Mouse (Mus musculus) limb, embryonic 15.5 days (tissue): Measurements from ENCODE around the gene Iffo2. TPM values are rescaled to one million over a fixed set of nuclear protein-coding genes. Genes with fewer than 3 reads are reported as not detected.
A peak's percentile ranks its signal among the peaks of the same experiment; 100 is the strongest.

Source experiments
- ATAC-seq: fragments of 200-750 bp; cut with Nextera tagmentation; 2 replicates; pipeline ENCODE4 v1.8.0; 2017; ENCODE audit warnings: low read depth, moderate TSS enrichment; ENCODE audit not compliant: insufficient number of reproducible peaks, low FRiP score, low TSS enrichment
- H3K27ac ChIP-seq: fragments of 300-500 bp; sonication (generic); 2 replicates; pipeline ENCODE4 v1.5.1; 2015; ENCODE audit warnings: moderate library complexity, mild to moderate bottlenecking, inconsistent platforms
- H3K27me3 ChIP-seq: fragments of 300-500 bp; sonication (generic); 2 replicates; pipeline ENCODE4 v1.6.1; 2015; ENCODE audit warnings: inconsistent platforms
- H3K36me3 ChIP-seq: fragments of 300-500 bp; sonication (generic); 2 replicates; pipeline ENCODE4 v1.6.1; 2015; ENCODE audit warnings: inconsistent platforms
- H3K4me1 ChIP-seq: fragments of 300-500 bp; sonication (generic); 2 replicates; pipeline ENCODE4 v1.6.1; 2015; ENCODE audit warnings: inconsistent platforms
- H3K4me2 ChIP-seq: fragments of 300-500 bp; sonication (generic); 2 replicates; pipeline ENCODE4 v1.6.1; 2015; ENCODE audit warnings: mild to moderate bottlenecking, inconsistent platforms
- H3K4me3 ChIP-seq: fragments of 300-500 bp; sonication (generic); 2 replicates; pipeline ENCODE4 v1.5.1; 2015; ENCODE audit warnings: mild to moderate bottlenecking, inconsistent platforms
- H3K9ac ChIP-seq: fragments of 300-500 bp; sonication (generic); 2 replicates; pipeline ENCODE4 v1.6.1; 2015; ENCODE audit warnings: inconsistent platforms
- H3K9me3 ChIP-seq: fragments of 300-500 bp; sonication (generic); 2 replicates; pipeline ENCODE4 v1.6.1; 2016; ENCODE audit warnings: inconsistent platforms
- WGBS: fragments of 180-500 bp; shearing (Covaris S2); methylation state at CpG from one replicate; pipeline ENCODE4 v1.1.7; 2015; 5-methylcytosine and 5-hydroxymethylcytosine counted together
- polyA plus RNA-seq: library from polyadenylated mRNA; unstranded; fragments of >200 nt; fragmentation: Nextera tagmentation; extraction: Ambion mirVana; gene quantifications from 2 replicates; pipeline ENCODE4 v1.2.1, GENCODE M21; 2015

Iffo2 gene
- polyA plus RNA-seq, 1 experiment from 2014 or later = 3.6 TPM

DNA sequence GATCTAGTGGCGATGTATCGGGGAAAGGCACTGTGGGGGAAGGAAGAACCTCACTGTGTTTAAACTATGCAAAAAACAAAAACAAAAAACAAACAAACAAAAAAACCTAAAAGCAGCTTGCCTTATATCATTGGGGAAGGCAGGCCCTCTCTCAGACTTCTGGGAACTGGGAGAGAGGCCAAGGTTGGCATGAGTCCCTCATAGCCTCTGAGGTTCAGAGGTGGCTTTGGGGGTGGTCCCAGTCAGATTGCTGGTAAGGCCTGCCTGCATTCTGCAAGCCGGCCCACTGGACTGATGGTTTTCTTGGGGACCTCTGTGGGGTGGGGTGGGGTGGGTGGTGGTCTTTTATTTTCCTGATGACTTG, 86.6 kb downstream of the Iffo2 start:
- 60% methylated on average over 3 of the region's 3 CpGs for WGBS
- H3K9me3 ChIP-seq = no peaks in the 10 kb centered on the region; the same call in 1 of the 2 replicates
- peaks cover 42% of the 10 kb centered on the region for H3K36me3 ChIP-seq
- peaks cover 18% of the 10 kb centered on the region for H3K4me1 ChIP-seq
- H3K4me2 ChIP-seq = peak overlapping the region; percentile 44
- no peaks in the 10 kb centered on the region for H3K27me3 ChIP-seq
- H3K27ac ChIP-seq = no peak overlapping the region
- peak overlapping the region; percentile 30; the same call in 1 of the 2 replicates for H3K4me3 ChIP-seq
- no peak overlapping the region for H3K9ac ChIP-seq
- ATAC-seq = no peak

DNA sequence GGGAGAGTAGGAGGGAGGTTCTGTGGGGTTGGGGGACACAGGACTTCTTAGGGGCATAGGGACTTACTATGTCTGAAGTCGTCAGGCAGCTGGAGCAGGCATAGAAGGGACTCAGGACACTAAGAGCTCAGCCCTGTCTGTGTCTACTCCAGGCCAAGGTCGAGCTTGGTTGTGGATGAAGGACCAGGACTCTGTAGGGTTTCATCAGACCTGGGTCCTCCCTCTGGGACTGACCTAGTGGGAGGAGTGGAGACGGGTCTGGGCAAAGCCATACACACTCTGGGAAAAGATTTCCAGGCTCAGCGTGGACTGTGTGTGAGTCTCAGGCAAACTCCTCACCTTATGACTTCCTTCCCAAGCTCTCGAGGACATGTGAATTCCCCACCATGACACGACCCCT, 89.4 kb downstream of the Iffo2 start:
- no peak for ATAC-seq
- no peak overlapping the region for H3K4me3 ChIP-seq
- H3K27me3 ChIP-seq = no peaks in the 10 kb centered on the region
- peaks cover 37% of the 10 kb centered on the region for H3K4me1 ChIP-seq
- H3K9ac ChIP-seq = no peak overlapping the region
- 67% methylated on average over 6 of the region's 6 CpGs for WGBS
- H3K9me3 ChIP-seq = no peaks in the 10 kb centered on the region
- H3K36me3 ChIP-seq = peaks cover 19% of the 10 kb centered on the region
- H3K4me2 ChIP-seq = no peak overlapping the region
- H3K27ac ChIP-seq = no peak overlapping the region

DNA sequence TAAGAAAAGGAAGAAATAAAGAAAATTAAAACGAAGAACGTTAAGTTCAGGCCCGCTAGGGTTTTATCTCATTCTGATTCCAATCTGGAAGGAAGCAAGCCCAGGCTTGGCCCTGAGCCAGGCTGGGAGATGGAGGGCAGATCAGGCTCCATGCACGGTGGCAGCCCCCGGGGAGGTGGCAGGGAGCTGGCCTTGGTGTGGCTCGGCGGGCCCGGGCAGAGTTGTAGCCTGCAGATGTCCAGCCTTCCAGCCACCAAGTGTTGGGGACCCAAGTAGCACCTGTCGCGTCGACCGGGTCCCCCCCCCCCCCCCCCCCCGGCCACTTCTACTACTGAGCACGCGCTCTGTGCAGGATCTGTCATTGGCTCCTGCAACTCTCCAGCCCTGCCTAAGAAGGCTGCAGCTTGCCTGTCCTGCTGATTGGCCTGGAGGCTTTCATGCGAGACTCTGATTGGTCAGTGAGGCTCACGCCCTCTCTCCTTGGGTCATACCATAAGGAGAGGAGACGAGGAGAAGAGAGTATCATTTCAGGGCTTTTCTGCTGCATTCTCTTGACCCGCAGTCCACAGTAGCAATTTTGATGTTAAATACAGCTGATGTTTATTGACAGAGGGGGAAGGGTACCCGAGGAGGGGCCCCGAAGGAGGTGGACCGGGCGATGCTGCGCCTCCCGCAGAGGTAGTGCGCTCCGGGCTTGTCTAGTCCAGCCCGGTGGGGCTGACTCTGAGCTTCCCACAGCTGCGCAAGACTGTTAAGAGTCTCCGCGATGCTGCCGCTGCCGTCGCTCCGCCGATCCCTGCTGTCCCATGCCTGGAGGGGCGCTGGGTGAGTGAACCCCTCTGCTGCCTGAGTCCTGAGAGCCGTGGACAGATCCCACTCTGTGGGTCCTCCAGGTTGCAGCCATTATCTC, 92.3 kb downstream of the Iffo2 start, which contains the start of gene Aldh4a1:
Gene Aldh4a1, plus strand, starts transcription at position 494 of the 910 bp plus-strand sequence.
- Histone ChIP-seq H3K27me3 (no peaks in the 10 kb centered on the region), H3K36me3 (peaks cover 3% of the 10 kb centered on the region; the same call in 1 of the 2 replicates)
- under 1% methylated on average over 35 of the region's 38 CpGs for WGBS

DNA sequence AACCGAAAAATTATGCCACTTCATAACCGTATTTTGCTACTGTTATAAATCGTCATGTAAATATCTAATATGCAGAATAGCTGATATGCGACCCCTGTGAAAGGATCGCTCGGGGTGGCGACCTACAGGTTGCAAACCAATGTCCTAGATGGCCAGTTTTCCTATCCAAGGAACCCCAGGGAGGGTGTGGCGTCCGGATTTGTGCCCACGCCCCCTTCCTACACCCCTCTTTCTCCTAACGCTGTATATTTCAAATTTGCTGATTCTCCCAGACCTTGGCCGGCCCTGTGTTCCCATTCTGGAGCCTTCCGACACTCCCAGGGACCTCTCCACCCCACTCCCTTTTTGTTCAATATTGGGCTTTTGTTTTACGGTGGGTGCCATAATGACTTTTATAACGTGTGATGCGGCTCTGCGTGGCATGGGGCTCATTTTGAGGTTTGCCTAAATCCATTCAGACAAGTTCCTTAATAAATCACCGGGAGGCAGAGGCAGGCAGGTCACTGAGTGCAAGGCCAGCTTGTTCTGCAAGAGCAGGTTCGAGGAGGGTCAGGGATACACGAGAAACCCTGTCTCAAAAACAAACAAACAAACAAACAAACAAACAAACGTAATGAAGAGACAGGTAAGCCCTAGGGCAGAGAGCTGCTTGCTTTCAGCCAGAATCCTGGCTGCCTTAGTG, 93.2 kb downstream of the Iffo2 start:
- no peaks in the 10 kb centered on the region for H3K27me3 ChIP-seq
- WGBS = 19% methylated on average over 21 of the region's 21 CpGs
- no peak for ATAC-seq
- peaks cover 24% of the 10 kb centered on the region for H3K4me1 ChIP-seq
- peak overlapping the region; percentile 74 for H3K9ac ChIP-seq
- H3K27ac ChIP-seq = no peak overlapping the region
- peak overlapping the region; percentile 92 for H3K4me2 ChIP-seq
- no peaks in the 10 kb centered on the region for H3K9me3 ChIP-seq
- H3K36me3 ChIP-seq = no peaks in the 10 kb centered on the region
- H3K4me3 ChIP-seq = peak overlapping the region; percentile 78

More for the DNA sequence above, 92.3 kb downstream of the Iffo2 start, which contains the start of gene Aldh4a1:
- Histone ChIP-seq H3K4me2 (peak within 1 kb of the TSS; percentile 92), H3K9ac (peak within 1 kb of the TSS; percentile 74), H3K4me1 (peaks cover 24% of the 10 kb centered on the region), H3K9me3 (no peaks in the 10 kb centered on the region), H3K4me3 (peak within 1 kb of the TSS; percentile 78), H3K27ac (peak within 1 kb of the TSS; percentile 91)
- ATAC-seq = peak; percentile 99

DNA sequence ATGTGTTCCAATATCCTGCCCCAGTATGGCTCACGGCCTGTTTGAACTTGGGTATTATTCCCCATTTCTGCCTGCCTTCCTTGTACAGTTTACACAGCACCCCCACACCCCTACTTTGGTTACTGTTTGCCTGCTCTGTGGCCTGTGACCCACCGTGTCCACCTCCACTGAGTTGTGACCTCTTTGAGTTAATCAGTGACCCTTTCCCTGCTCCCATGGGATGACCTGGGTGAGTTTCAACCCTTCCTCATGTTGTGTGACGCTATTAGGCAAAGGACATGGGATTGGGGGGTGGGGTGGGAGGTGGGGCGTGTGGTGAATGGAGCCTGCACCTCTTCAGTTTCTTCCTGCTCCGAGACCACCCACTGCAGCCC, 93.8 kb downstream of the Iffo2 start:
- H3K27ac ChIP-seq = no peak overlapping the region
- H3K27me3 ChIP-seq = no peaks in the 10 kb centered on the region
- no peaks in the 10 kb centered on the region for H3K9me3 ChIP-seq
- peaks cover 24% of the 10 kb centered on the region for H3K4me1 ChIP-seq
- peak overlapping the region; percentile 78 for H3K4me3 ChIP-seq
- no peak for ATAC-seq
- no peak overlapping the region for H3K9ac ChIP-seq
- 65% methylated on average over 5 of the region's 5 CpGs for WGBS
- no peaks in the 10 kb centered on the region for H3K36me3 ChIP-seq
- H3K4me2 ChIP-seq = no peak overlapping the region

DNA sequence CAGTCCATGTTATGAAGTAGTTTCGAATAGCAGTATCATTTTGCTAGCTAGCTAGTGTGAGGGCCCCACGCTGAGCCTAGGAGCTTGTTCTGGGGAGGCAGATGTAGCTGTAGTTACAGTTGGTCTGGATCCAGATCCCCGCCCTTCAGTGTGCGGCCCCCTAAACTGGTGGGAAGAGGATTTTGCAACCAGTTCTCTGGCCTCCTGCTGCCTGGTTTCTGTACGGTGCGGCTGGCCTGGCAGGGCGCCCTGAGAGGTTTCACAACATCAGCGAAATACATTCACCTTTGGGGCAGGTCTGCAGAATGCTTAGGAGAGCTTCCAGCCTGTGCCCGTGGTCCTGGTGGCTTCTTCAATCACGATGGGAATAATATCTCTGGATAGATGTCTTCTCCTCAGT, 94.4 kb downstream of the Iffo2 start:
- H3K27me3 ChIP-seq = no peaks in the 10 kb centered on the region
- H3K36me3 ChIP-seq = no peaks in the 10 kb centered on the region
- H3K4me1 ChIP-seq = peaks cover 24% of the 10 kb centered on the region
- no peak for ATAC-seq
- no peak overlapping the region for H3K9ac ChIP-seq
- no peak overlapping the region for H3K4me3 ChIP-seq
- 62% methylated on average over 10 of the region's 10 CpGs for WGBS
- no peaks in the 10 kb centered on the region for H3K9me3 ChIP-seq
- no peak overlapping the region for H3K27ac ChIP-seq
- no peak overlapping the region for H3K4me2 ChIP-seq

DNA sequence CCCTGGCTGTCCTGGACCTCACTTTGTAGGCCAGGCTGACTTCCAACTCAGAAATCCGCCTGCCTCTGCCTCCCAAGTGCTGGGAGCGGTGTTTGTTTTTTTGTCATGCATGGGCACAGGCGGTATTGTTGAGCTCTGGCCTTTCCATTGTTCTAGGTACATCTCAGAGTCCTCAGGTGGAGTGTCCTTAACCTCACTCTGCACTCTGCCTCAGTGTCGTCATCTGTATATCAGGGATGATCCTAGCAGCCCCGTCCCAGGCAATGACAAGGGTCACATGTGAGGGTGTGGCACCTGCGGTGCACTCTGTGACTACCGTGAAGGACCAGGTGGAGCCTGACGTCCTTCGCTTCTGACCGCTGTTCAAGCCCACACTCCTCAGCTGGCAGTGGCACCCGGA, 97.0 kb downstream of the Iffo2 start:
- ATAC-seq = no peak
- H3K9me3 ChIP-seq = no peaks in the 10 kb centered on the region
- WGBS = 90% methylated on average over 11 of the region's 11 CpGs

DNA sequence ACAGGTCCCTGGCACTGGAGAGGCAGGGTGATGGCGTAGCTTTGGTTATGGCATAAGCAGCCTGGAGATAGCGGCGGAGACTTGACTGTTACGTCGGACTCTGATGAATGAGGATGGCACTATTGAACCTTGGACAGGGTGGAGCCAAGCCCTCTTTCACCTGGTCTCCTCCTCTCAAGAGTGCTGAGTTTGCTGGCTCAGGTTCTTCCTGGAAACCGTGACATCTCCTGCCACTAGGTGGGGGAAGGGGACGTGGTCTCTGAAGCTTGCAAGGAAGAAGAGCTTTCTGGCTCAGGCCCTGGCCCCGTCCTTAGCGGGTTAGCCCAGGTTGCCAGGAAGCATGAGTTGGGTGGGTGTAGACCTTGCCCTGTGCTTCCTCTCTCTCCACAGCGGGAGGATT, 99.8 kb downstream of the Iffo2 start:
- H3K9me3 ChIP-seq = no peaks in the 10 kb centered on the region
- WGBS = 70% methylated on average over 10 of the region's 10 CpGs
- H3K27me3 ChIP-seq = no peaks in the 10 kb centered on the region
- no peaks in the 10 kb centered on the region for H3K36me3 ChIP-seq
- no peak for ATAC-seq
- H3K4me1 ChIP-seq = peaks cover 5% of the 10 kb centered on the region; the same call in 1 of the 2 replicates
- no peak overlapping the region for H3K4me3 ChIP-seq
- no peak overlapping the region for H3K4me2 ChIP-seq
- H3K9ac ChIP-seq = no peak overlapping the region
- no peak overlapping the region for H3K27ac ChIP-seq

More for the DNA sequence above, 97.0 kb downstream of the Iffo2 start:
- Histone ChIP-seq H3K4me1 (peaks cover 22% of the 10 kb centered on the region), H3K4me3 (no peak overlapping the region), H3K4me2 (no peak overlapping the region), H3K9ac (no peak overlapping the region), H3K27ac (no peak overlapping the region), H3K27me3 (no peaks in the 10 kb centered on the region), H3K36me3 (no peaks in the 10 kb centered on the region)

DNA sequence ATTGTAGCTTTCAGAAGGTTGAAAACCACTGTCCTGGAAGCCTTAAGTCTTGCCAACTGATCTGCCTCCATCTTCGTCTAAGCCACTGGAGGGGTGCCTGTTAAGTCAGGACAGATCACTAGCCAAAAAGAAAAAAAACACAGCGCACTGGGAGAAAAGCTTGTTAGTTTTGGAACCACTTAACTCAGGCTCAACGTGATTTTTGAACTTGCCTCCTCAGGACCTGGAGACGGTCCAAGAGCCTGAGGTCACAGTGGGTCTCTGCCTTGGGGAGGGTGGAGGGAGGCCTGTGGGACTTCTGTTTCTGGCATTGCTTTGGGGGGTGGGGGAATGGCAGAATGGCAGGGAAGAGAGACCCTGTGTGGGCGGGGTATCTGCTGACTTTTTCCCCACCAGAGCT, 100.8 kb downstream of the Iffo2 start:
- H3K9me3 ChIP-seq = no peaks in the 10 kb centered on the region

DNA sequence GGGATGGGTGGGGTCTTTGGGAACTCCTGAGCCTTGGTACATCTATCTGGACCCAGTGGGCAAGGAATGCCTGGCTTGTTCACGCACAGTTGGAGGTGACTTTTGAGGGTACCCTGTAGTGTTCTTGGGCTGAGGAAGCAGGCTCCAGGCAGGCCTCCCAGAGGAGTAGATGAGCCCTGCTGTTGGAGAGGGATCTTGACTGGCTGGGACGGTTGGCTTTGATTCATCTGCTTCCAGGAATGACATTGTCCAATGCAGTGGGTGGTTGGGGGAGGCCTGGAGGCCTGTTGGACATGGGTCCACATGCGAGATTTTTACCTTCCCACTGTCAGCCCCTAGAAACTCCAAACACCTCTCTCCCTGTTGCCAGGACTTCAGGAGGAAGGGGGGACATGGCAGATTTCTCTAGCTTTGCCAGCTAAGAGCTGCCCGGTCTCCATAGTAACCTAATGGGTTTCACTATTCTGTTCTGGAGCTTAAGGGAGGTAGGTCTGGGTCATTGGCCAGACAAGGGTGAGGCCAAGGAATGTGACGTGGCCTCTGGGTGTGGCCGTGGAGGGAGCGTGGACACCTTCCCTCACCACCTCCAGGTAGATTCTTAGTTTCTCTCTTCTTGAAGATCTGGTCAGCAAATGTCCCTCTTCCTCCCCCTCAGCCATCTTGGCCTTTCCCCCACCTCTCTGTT, 101.4 kb downstream of the Iffo2 start:
- Histone ChIP-seq H3K4me3 (no peak overlapping the region), H3K9ac (no peak overlapping the region), H3K27me3 (no peaks in the 10 kb centered on the region), H3K4me2 (no peak overlapping the region), H3K27ac (no peak overlapping the region), H3K9me3 (no peaks in the 10 kb centered on the region), H3K4me1 (peaks cover 5% of the 10 kb centered on the region; the same call in 1 of the 2 replicates), H3K36me3 (0 out of 2 replicates have a peak, but pooled peaks cover 3% of the 10 kb centered on the region)
- WGBS = 85% methylated on average over 7 of the region's 7 CpGs
- ATAC-seq = no peak

More for the DNA sequence above, 100.8 kb downstream of the Iffo2 start:
- 0 out of 2 replicates have a peak, but pooled peaks cover 3% of the 10 kb centered on the region for H3K36me3 ChIP-seq
- no peak overlapping the region for H3K4me2 ChIP-seq
- H3K4me3 ChIP-seq = no peak overlapping the region
- H3K27me3 ChIP-seq = no peaks in the 10 kb centered on the region
- no peak overlapping the region for H3K9ac ChIP-seq
- WGBS = 48% methylated on average over 5 of the region's 5 CpGs
- H3K4me1 ChIP-seq = peaks cover 5% of the 10 kb centered on the region; the same call in 1 of the 2 replicates
- no peak for ATAC-seq
- H3K27ac ChIP-seq = no peak overlapping the region

DNA sequence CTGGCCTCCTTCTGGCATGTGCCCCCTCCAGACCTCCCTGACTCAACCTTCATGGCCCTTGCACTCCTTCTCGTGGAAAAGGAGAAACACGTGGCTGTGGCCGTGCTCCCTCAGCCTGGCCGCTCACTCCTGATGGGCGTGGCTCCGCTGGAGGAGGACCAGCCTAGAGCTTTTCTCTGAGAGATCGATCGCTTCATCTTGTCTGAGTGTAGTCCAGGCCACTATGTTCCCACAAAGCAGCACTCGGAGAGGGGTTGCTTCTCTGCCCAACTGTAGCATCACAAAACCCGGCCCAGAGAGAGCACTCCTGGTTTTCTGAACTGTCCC, 101.9 kb downstream of the Iffo2 start:
- 78% methylated on average over 10 of the region's 10 CpGs for WGBS
- ATAC-seq = no peak
- no peak overlapping the region for H3K27ac ChIP-seq
- H3K36me3 ChIP-seq = 0 out of 2 replicates have a peak, but pooled peaks cover 3% of the 10 kb centered on the region
- no peak overlapping the region for H3K4me2 ChIP-seq
- peaks cover 5% of the 10 kb centered on the region; the same call in 1 of the 2 replicates for H3K4me1 ChIP-seq
- no peak overlapping the region for H3K4me3 ChIP-seq
- H3K9ac ChIP-seq = no peak overlapping the region
- H3K9me3 ChIP-seq = no peaks in the 10 kb centered on the region
- H3K27me3 ChIP-seq = no peaks in the 10 kb centered on the region
